Mouse (Mus musculus) hindbrain, embryonic 15.5 days (tissue): ENCODE measurements around the gene Tbc1d5. TPM values are rescaled to one million over a fixed set of nuclear protein-coding genes. Genes with fewer than 3 reads are reported as not detected.

Experiments
- ATAC-seq: fragments of 200-750 bp; cut with Nextera tagmentation; 2 replicates; pipeline ENCODE4 v1.8.0; 2017; ENCODE audit warnings: low read depth, moderate number of reproducible peaks, moderate TSS enrichment; ENCODE audit not compliant: low FRiP score
- H3K27ac ChIP-seq: fragments of 300-500 bp; sonication (generic); replicated peaks from 2 replicates; pipeline ENCODE4 v1.5.1; 2015; ENCODE audit warnings: mild to moderate bottlenecking, inconsistent platforms
- H3K27me3 ChIP-seq: fragments of 300-500 bp; sonication (generic); 2 replicates; pipeline ENCODE4 v1.6.1; 2015; ENCODE audit warnings: control low read depth, inconsistent platforms
- H3K36me3 ChIP-seq: fragments of 300-500 bp; sonication (generic); 2 replicates; pipeline ENCODE4 v1.6.1; 2015; ENCODE audit warnings: control low read depth, inconsistent platforms
- H3K4me1 ChIP-seq: fragments of 300-500 bp; sonication (generic); replicated peaks from 2 replicates; pipeline ENCODE4 v1.6.1; 2015; ENCODE audit warnings: control low read depth, inconsistent platforms
- H3K4me2 ChIP-seq: fragments of 300-500 bp; sonication (generic); 2 replicates; pipeline ENCODE4 v1.6.1; 2015; ENCODE audit warnings: moderate library complexity, mild to moderate bottlenecking, inconsistent platforms
- H3K4me3 ChIP-seq: fragments of 300-500 bp; sonication (generic); 2 replicates; pipeline ENCODE4 v1.5.1; 2015; ENCODE audit warnings: mild to moderate bottlenecking, inconsistent platforms
- H3K9ac ChIP-seq: fragments of 300-500 bp; sonication (generic); 2 replicates; pipeline ENCODE4 v1.6.1; 2015; ENCODE audit warnings: inconsistent platforms
- H3K9me3 ChIP-seq: fragments of 300-500 bp; sonication (generic); 2 replicates; pipeline ENCODE4 v1.6.1; 2016; ENCODE audit warnings: control low read depth, inconsistent platforms
- WGBS: fragments of 180-500 bp; shearing (Covaris S2); methylation state at CpG from one replicate; pipeline ENCODE4 v1.1.7; 2015; 5-methylcytosine and 5-hydroxymethylcytosine counted together
- polyA plus RNA-seq: library from polyadenylated mRNA; unstranded; fragments of >200 nt; fragmentation: Nextera tagmentation; extraction: Ambion mirVana; gene quantifications from 2 replicates; pipeline ENCODE4 v1.2.1, GENCODE M21; 2015

The Tbc1d5 gene
- polyA plus RNA-seq, 1 experiment from 2014 or later: 10.1 TPM

- peak overlapping the region; percentile 73 for H3K4me2 ChIP-seq
- H3K27me3 ChIP-seq: no peaks in the 10 kb centered on the region
- no peaks in the 10 kb centered on the region for H3K9me3 ChIP-seq
- peak overlapping the region; percentile 85 for H3K4me3 ChIP-seq
- H3K9ac ChIP-seq: peak overlapping the region; percentile 98
- ATAC-seq: peak; percentile 87
- no peaks in the 10 kb centered on the region for H3K36me3 ChIP-seq
- peaks cover 9% of the 10 kb centered on the region for H3K4me1 ChIP-seq
- peak overlapping the region; percentile 99 for H3K27ac ChIP-seq
- WGBS: under 1% methylated on average over 46 of the region's 59 CpGs
These were observed 509 bp downstream of the Tbc1d5 start for GRCm38 (mm10) chr17:51178491-51179194.

GRCm38 (mm10) chr17:51177923-51178322 is 1.2 kb downstream of the Tbc1d5 start:
- Histone ChIP-seq H3K4me1 (peaks cover 9% of the 10 kb centered on the region), H3K36me3 (no peaks in the 10 kb centered on the region), H3K27me3 (no peaks in the 10 kb centered on the region), H3K9ac (peak overlapping the region; percentile 98), H3K27ac (peak overlapping the region; percentile 99), H3K4me3 (peak overlapping the region; percentile 85), H3K4me2 (peak overlapping the region; percentile 73), H3K9me3 (no peaks in the 10 kb centered on the region)
- no peak for ATAC-seq
- WGBS: 64% methylated on average over 6 of the region's 6 CpGs

- H3K4me1 ChIP-seq: peaks cover under 1% of the 10 kb centered on the region
- 94% methylated on average over 1 of the region's 1 CpGs for WGBS
- no peak for ATAC-seq
These were observed 6.8 kb downstream of the Tbc1d5 start for GRCm38 (mm10) chr17:51172332-51172731.

DNA sequence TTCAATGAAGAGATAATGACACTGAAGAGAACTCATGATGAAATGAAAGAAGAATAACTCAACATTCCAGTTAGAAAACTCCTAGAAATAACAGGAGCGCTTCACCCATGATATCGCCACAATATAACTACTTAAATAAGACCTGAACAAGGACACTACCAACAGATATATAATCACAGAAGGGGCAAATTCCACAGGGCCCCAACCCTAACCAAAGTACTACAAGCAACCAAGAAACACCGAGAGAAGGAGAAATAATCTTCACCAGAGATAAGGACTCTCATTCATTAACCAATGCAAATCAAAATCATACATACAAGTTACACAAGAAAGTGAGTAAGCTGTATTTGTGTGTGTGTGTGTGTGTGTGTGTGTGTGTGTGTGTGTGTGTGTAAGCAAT is 7.6 kb downstream of the Tbc1d5 start:
- no peaks in the 10 kb centered on the region for H3K27me3 ChIP-seq
- H3K4me1 ChIP-seq: no peaks in the 10 kb centered on the region
- H3K9ac ChIP-seq: no peak overlapping the region
- no peaks in the 10 kb centered on the region for H3K36me3 ChIP-seq
- no peak overlapping the region for H3K4me2 ChIP-seq
- no peaks in the 10 kb centered on the region for H3K9me3 ChIP-seq
- H3K27ac ChIP-seq: no peak overlapping the region
- 94% methylated on average over 3 of the region's 3 CpGs for WGBS
- no peak for ATAC-seq
- H3K4me3 ChIP-seq: no peak overlapping the region

More at GRCm38 (mm10) chr17:51172332-51172731, 6.8 kb downstream of the Tbc1d5 start:
- no peaks in the 10 kb centered on the region for H3K36me3 ChIP-seq
- H3K9ac ChIP-seq: no peak overlapping the region
- no peak overlapping the region for H3K27ac ChIP-seq
- no peaks in the 10 kb centered on the region for H3K9me3 ChIP-seq
- no peak overlapping the region for H3K4me2 ChIP-seq
- no peak overlapping the region for H3K4me3 ChIP-seq
- H3K27me3 ChIP-seq: no peaks in the 10 kb centered on the region

DNA sequence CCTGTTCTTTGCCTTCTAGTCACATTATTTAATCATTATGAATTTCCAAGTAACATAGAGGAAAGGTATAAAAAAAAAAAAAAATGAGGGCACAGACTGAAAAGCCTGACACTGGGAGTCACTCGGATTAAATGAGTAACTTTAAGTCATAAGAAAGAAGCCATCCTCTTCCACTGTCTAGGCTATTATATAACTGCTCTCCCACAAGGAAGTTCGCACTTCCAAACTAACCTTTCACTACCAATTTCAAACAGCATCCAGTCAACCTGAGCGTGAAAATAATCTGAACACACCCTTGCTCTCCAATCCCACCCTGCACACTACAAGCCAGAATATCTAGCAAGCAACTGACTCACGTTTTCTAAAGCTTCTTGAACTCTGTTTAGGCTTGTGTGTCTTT is 9.2 kb downstream of the Tbc1d5 start:
- WGBS: 87% methylated on average over 4 of the region's 4 CpGs
- Histone ChIP-seq H3K27ac (no peak overlapping the region), H3K4me1 (no peaks in the 10 kb centered on the region), H3K27me3 (no peaks in the 10 kb centered on the region), H3K4me2 (no peak overlapping the region), H3K9me3 (no peaks in the 10 kb centered on the region), H3K36me3 (no peaks in the 10 kb centered on the region), H3K9ac (no peak overlapping the region), H3K4me3 (no peak overlapping the region)
- ATAC-seq: no peak

- Histone ChIP-seq H3K36me3 (no peaks in the 10 kb centered on the region), H3K4me3 (no peak overlapping the region), H3K27me3 (no peaks in the 10 kb centered on the region), H3K9me3 (no peaks in the 10 kb centered on the region), H3K4me1 (no peaks in the 10 kb centered on the region), H3K4me2 (no peak overlapping the region), H3K9ac (no peak overlapping the region), H3K27ac (no peak overlapping the region)
- ATAC-seq: no peak
These were observed 16.8 kb downstream of the Tbc1d5 start for GRCm38 (mm10) chr17:51162366-51162765.

DNA sequence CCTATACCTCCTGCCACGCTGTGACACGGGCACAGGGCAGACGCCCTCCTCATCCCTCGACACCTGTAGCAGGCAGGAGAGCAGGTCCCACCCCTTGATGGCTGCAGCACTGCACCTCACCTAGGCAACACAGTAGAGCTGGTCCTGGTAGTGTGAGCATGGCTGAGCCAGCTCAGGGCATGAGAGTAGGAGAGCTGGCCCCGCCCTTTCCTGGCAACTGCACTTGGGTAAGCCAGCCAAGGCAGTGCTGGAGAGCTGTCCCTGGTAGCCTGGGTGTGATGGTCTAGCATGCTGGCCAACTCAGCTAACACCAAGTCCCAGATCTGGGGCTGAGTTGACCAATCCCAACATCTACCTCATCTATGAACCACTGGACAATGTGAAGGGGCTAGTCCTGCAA is 19.9 kb downstream of the Tbc1d5 start:
- H3K4me3 ChIP-seq: no peak overlapping the region

GRCm38 (mm10) chr17:51150999-51151398 is 28.2 kb downstream of the Tbc1d5 start:
- no peak for ATAC-seq
- Histone ChIP-seq H3K9me3 (no peaks in the 10 kb centered on the region), H3K9ac (no peak overlapping the region), H3K4me1 (no peaks in the 10 kb centered on the region), H3K27ac (no peak overlapping the region), H3K36me3 (no peaks in the 10 kb centered on the region), H3K4me3 (no peak overlapping the region), H3K4me2 (no peak overlapping the region), H3K27me3 (no peaks in the 10 kb centered on the region)
- WGBS: 40% methylated on average over 3 of the region's 3 CpGs

More for the DNA sequence above, 19.9 kb downstream of the Tbc1d5 start:
- no peaks in the 10 kb centered on the region for H3K27me3 ChIP-seq
- no peak overlapping the region for H3K27ac ChIP-seq
- H3K4me1 ChIP-seq: no peaks in the 10 kb centered on the region
- H3K9me3 ChIP-seq: no peaks in the 10 kb centered on the region
- no peaks in the 10 kb centered on the region for H3K36me3 ChIP-seq
- WGBS: 91% methylated on average over 5 of the region's 5 CpGs
- ATAC-seq: 0 out of 2 replicates have a peak, but pooled peaks have one; percentile 23
- no peak overlapping the region for H3K9ac ChIP-seq
- no peak overlapping the region for H3K4me2 ChIP-seq

- WGBS: 93% methylated on average over 4 of the region's 4 CpGs
- H3K4me2 ChIP-seq: no peak overlapping the region
- H3K36me3 ChIP-seq: no peaks in the 10 kb centered on the region
- no peaks in the 10 kb centered on the region for H3K4me1 ChIP-seq
- H3K27ac ChIP-seq: no peak overlapping the region
- no peaks in the 10 kb centered on the region for H3K27me3 ChIP-seq
- no peak overlapping the region for H3K9ac ChIP-seq
- no peak for ATAC-seq
- no peaks in the 10 kb centered on the region for H3K9me3 ChIP-seq
- H3K4me3 ChIP-seq: no peak overlapping the region
These were observed 34.2 kb downstream of the Tbc1d5 start for GRCm38 (mm10) chr17:51144983-51145382.

DNA sequence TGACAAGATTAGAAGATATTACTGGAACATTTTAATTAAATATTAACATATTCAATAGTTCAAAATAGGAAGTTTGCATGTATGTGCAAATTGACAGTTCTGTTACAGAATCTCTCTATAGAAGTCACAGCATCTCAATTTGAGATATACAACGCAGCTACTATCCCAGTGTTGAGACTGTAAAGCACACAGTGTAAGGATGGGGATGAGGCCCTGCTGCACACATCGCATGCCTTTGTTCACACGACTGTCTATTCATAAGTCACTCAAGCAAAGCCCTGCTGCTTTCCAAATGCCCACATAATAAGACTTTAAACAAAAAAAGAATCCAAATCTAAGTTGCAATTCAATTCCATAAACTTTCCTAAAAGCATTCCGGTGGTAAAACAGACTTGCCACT is 37.1 kb downstream of the Tbc1d5 start:
- no peaks in the 10 kb centered on the region for H3K9me3 ChIP-seq
- no peaks in the 10 kb centered on the region for H3K36me3 ChIP-seq
- 50% methylated on average over 4 of the region's 4 CpGs for WGBS
- H3K9ac ChIP-seq: no peak overlapping the region
- no peaks in the 10 kb centered on the region for H3K27me3 ChIP-seq
- no peak overlapping the region for H3K4me2 ChIP-seq
- H3K27ac ChIP-seq: no peak overlapping the region
- no peaks in the 10 kb centered on the region for H3K4me1 ChIP-seq
- ATAC-seq: no peak
- no peak overlapping the region for H3K4me3 ChIP-seq

DNA sequence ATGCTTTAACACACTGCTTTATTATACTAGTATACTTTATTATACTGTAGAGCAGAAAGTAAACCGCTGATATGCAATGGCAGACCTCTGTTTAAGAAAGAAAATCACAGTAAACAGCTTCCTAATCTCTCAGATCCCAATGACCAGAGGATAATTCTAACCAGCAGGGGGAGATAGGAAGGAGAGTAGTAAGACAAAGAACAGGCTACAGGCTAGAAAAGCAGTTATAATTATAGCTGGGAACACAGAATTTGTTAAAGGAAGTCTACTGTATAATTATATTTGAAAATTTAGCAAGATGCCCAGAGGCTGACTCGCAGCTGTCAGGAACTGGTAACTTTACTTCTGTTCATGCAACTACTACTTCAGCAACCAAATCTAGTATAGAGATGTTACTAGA is 68.0 kb downstream of the Tbc1d5 start:
- no peaks in the 10 kb centered on the region for H3K4me1 ChIP-seq
- no peak for ATAC-seq
- no peaks in the 10 kb centered on the region for H3K9me3 ChIP-seq
- no peak overlapping the region for H3K4me3 ChIP-seq
- 66% methylated on average over 2 of the region's 2 CpGs for WGBS
- H3K4me2 ChIP-seq: no peak overlapping the region
- H3K36me3 ChIP-seq: no peaks in the 10 kb centered on the region
- H3K27ac ChIP-seq: no peak overlapping the region
- no peak overlapping the region for H3K9ac ChIP-seq
- no peaks in the 10 kb centered on the region for H3K27me3 ChIP-seq

DNA sequence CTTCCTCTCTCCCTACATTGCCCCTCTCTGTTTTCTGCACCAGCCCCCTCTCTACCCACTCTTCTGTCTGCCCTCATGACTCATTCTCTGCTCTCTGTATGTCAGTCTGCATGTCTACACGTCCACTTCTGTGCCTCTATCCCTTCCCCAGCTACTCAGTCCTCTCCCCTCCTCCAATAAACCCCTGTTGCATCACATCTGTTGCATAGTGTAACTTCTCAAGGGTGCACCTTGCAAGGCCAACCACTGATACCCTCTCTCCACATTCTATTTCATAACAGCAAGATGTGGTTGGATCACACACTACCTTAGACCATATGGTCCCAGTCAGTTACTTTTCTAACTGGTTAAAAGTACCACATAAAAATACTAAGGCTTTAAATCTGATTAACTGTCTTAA is 74.9 kb downstream of the Tbc1d5 start:
- no peak overlapping the region for H3K9ac ChIP-seq
- no peak overlapping the region for H3K4me3 ChIP-seq
- no peaks in the 10 kb centered on the region for H3K36me3 ChIP-seq
- no peaks in the 10 kb centered on the region for H3K27me3 ChIP-seq
- ATAC-seq: no peak
- 88% methylated on average over 1 of the region's 1 CpGs for WGBS
- H3K27ac ChIP-seq: no peak overlapping the region
- no peaks in the 10 kb centered on the region for H3K4me1 ChIP-seq
- no peak overlapping the region for H3K4me2 ChIP-seq
- H3K9me3 ChIP-seq: no peaks in the 10 kb centered on the region

DNA sequence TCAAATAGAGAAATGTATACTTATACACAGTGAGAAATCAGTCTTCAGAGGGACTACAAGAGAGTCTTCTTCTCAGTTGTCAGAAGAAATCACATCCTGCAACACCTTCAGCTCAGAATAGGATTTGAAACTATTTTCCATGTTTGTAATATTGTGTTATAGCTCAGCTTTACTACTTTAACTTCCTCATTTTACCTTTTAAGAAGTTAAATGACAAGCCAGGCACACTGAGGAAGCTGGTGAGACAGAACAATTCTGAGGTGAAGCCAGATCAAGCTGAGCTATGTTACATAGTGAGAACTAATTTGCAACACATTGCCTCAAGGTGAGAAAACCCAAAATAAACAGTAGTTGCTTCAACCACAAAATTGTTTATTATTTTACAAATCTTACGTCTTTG is 135.3 kb downstream of the Tbc1d5 start:
- ATAC-seq: no peak
- H3K27me3 ChIP-seq: no peaks in the 10 kb centered on the region
- no peak overlapping the region for H3K4me3 ChIP-seq
- H3K4me2 ChIP-seq: no peak overlapping the region
- no peaks in the 10 kb centered on the region for H3K9me3 ChIP-seq
- H3K36me3 ChIP-seq: no peaks in the 10 kb centered on the region
- H3K9ac ChIP-seq: no peak overlapping the region
- H3K27ac ChIP-seq: no peak overlapping the region
- WGBS: 77% methylated on average over 1 of the region's 1 CpGs
- H3K4me1 ChIP-seq: no peaks in the 10 kb centered on the region; the same call in 1 of the 2 replicates
